Mouse (Mus musculus) midbrain, embryonic 15.5 days (tissue): ENCODE results near the gene Akr7a5. TPM values are rescaled to one million over a fixed set of nuclear protein-coding genes. Genes with fewer than 3 reads are reported as not detected.

ENCODE experiments used
- ATAC-seq: fragments of 200-750 bp; cut with Nextera tagmentation; replicated peaks from 2 replicates; pipeline ENCODE4 v1.8.0; 2017; ENCODE audit warnings: moderate TSS enrichment
- H3K27ac ChIP-seq: fragments of 300-500 bp; sonication (generic); 2 replicates; pipeline ENCODE4 v1.5.1; 2015; ENCODE audit warnings: mild to moderate bottlenecking, inconsistent platforms
- H3K27me3 ChIP-seq: fragments of 300-500 bp; sonication (generic); replicated peaks from 2 replicates; pipeline ENCODE4 v1.6.1; 2015; ENCODE audit warnings: inconsistent platforms
- H3K36me3 ChIP-seq: fragments of 300-500 bp; sonication (generic); replicated peaks from 2 replicates; pipeline ENCODE4 v1.6.1; 2015; ENCODE audit warnings: inconsistent platforms
- H3K4me1 ChIP-seq: fragments of 300-500 bp; sonication (generic); 2 replicates; pipeline ENCODE4 v1.6.1; 2015; ENCODE audit warnings: inconsistent platforms
- H3K4me2 ChIP-seq: fragments of 300-500 bp; sonication (generic); 2 replicates; pipeline ENCODE4 v1.6.1; 2015; ENCODE audit warnings: inconsistent platforms, mild to moderate bottlenecking, moderate library complexity
- H3K4me3 ChIP-seq: fragments of 300-500 bp; sonication (generic); 2 replicates; pipeline ENCODE4 v1.5.1; 2015; ENCODE audit warnings: mild to moderate bottlenecking, inconsistent platforms
- H3K9ac ChIP-seq: fragments of 300-500 bp; sonication (generic); 2 replicates; pipeline ENCODE4 v1.6.1; 2015; ENCODE audit warnings: mild to moderate bottlenecking, inconsistent platforms
- H3K9me3 ChIP-seq: fragments of 300-500 bp; sonication (generic); 2 replicates; pipeline ENCODE4 v1.6.1; 2016; ENCODE audit warnings: inconsistent platforms
- WGBS: fragments of 180-500 bp; shearing (Covaris S2); methylation state at CpG from one replicate; pipeline ENCODE4 v1.1.7; 2015; ENCODE audit warnings: mixed read lengths; 5-methylcytosine and 5-hydroxymethylcytosine counted together
- polyA plus RNA-seq: library from polyadenylated mRNA; unstranded; fragments of >200 nt; fragmentation: Nextera tagmentation; extraction: Ambion mirVana; gene quantifications from 2 replicates; pipeline ENCODE4 v1.2.1, GENCODE M21; 2015

The Akr7a5 gene
- 68.5 and 72.1 TPM in 2 replicates for polyA plus RNA-seq

- Histone ChIP-seq H3K36me3 (no peaks in the 10 kb centered on the region; the same call in 1 of the 2 replicates), H3K4me3 (peak within 1 kb of the TSS; percentile 82), H3K4me1 (peaks cover 28% of the 10 kb centered on the region), H3K27ac (peak within 1 kb of the TSS; percentile 77), H3K9me3 (no peaks in the 10 kb centered on the region), H3K27me3 (no peaks in the 10 kb centered on the region), H3K9ac (peak within 1 kb of the TSS; percentile 84), H3K4me2 (peak within 1 kb of the TSS; percentile 70)
- WGBS, result under 1% methylated on average over 63 of the region's 63 CpGs
- peak; percentile 90 for ATAC-seq
These were observed at the start of gene Akr7a5, which contains the start of gene Pqlc2 for GRCm38 (mm10) chr4:139310171-139310898. Gene Akr7a5 (plus strand): TSS chr4:139310744. Gene Pqlc2 (minus strand): TSS chr4:139310708.

GRCm38 (mm10) chr4:139262981-139263380 lies 47.6 kb upstream of the Akr7a5 start:
- Histone ChIP-seq H3K9me3 (no peaks in the 10 kb centered on the region), H3K4me1 (no peaks in the 10 kb centered on the region), H3K27me3 (no peaks in the 10 kb centered on the region), H3K27ac (no peak overlapping the region), H3K4me3 (no peak overlapping the region), H3K4me2 (no peak overlapping the region), H3K9ac (no peak overlapping the region), H3K36me3 (peaks cover 10% of the 10 kb centered on the region; the same call in 1 of the 2 replicates)
- ATAC-seq, result no peak
- 86% methylated on average over 6 of the region's 6 CpGs for WGBS

GRCm38 (mm10) chr4:139265783-139266499 lies 44.6 kb upstream of the Akr7a5 start:
- Histone ChIP-seq H3K4me1 (no peaks in the 10 kb centered on the region), H3K27me3 (no peaks in the 10 kb centered on the region), H3K27ac (no peak overlapping the region), H3K36me3 (peaks cover 5% of the 10 kb centered on the region; the same call in 1 of the 2 replicates), H3K9ac (no peak overlapping the region), H3K4me3 (no peak overlapping the region), H3K4me2 (no peak overlapping the region), H3K9me3 (no peaks in the 10 kb centered on the region)
- WGBS, result 85% methylated on average over 13 of the region's 13 CpGs
- ATAC-seq, result no peak

GRCm38 (mm10) chr4:139266500-139266865 lies 44.1 kb upstream of the Akr7a5 start:
- H3K27ac ChIP-seq, result no peak overlapping the region
- no peak overlapping the region for H3K4me3 ChIP-seq
- no peak for ATAC-seq
- WGBS, result 78% methylated on average over 7 of the region's 7 CpGs
- H3K9ac ChIP-seq, result no peak overlapping the region
- H3K27me3 ChIP-seq, result no peaks in the 10 kb centered on the region
- no peak overlapping the region for H3K4me2 ChIP-seq
- H3K36me3 ChIP-seq, result peaks cover 5% of the 10 kb centered on the region; the same call in 1 of the 2 replicates
- H3K4me1 ChIP-seq, result no peaks in the 10 kb centered on the region
- H3K9me3 ChIP-seq, result no peaks in the 10 kb centered on the region

- Histone ChIP-seq H3K36me3 (no peaks in the 10 kb centered on the region), H3K27me3 (no peaks in the 10 kb centered on the region), H3K9me3 (no peaks in the 10 kb centered on the region), H3K4me1 (no peaks in the 10 kb centered on the region), H3K4me2 (no peak overlapping the region), H3K9ac (no peak overlapping the region), H3K27ac (no peak overlapping the region), H3K4me3 (no peak overlapping the region)
- 92% methylated on average over 3 of the region's 3 CpGs for WGBS
- ATAC-seq, result no peak
These were observed 43.2 kb upstream of the Akr7a5 start for GRCm38 (mm10) chr4:139267335-139267734.

GRCm38 (mm10) chr4:139268242-139268641 lies 42.3 kb upstream of the Akr7a5 start:
- WGBS, result 88% methylated on average over 1 of the region's 1 CpGs
- ATAC-seq, result no peak
- Histone ChIP-seq H3K4me2 (no peak overlapping the region), H3K4me1 (no peaks in the 10 kb centered on the region), H3K27ac (no peak overlapping the region), H3K4me3 (no peak overlapping the region), H3K27me3 (no peaks in the 10 kb centered on the region), H3K9me3 (no peaks in the 10 kb centered on the region), H3K36me3 (no peaks in the 10 kb centered on the region), H3K9ac (no peak overlapping the region)

GRCm38 (mm10) chr4:139270168-139270567 lies 40.4 kb upstream of the Akr7a5 start:
- H3K4me1 ChIP-seq, result no peaks in the 10 kb centered on the region
- no peak for ATAC-seq
- H3K27me3 ChIP-seq, result no peaks in the 10 kb centered on the region
- H3K36me3 ChIP-seq, result no peaks in the 10 kb centered on the region
- H3K9me3 ChIP-seq, result no peaks in the 10 kb centered on the region
- no peak overlapping the region for H3K4me3 ChIP-seq
- H3K27ac ChIP-seq, result no peak overlapping the region
- H3K9ac ChIP-seq, result no peak overlapping the region
- WGBS, result 90% methylated on average over 3 of the region's 3 CpGs
- no peak overlapping the region for H3K4me2 ChIP-seq

- no peak overlapping the region for H3K27ac ChIP-seq
- no peak overlapping the region for H3K9ac ChIP-seq
- 93% methylated on average over 9 of the region's 9 CpGs for WGBS
- no peak overlapping the region for H3K4me3 ChIP-seq
- no peak for ATAC-seq
- no peaks in the 10 kb centered on the region for H3K4me1 ChIP-seq
- no peaks in the 10 kb centered on the region for H3K36me3 ChIP-seq
- H3K9me3 ChIP-seq, result no peaks in the 10 kb centered on the region
- no peaks in the 10 kb centered on the region for H3K27me3 ChIP-seq
- no peak overlapping the region for H3K4me2 ChIP-seq
These were observed 39.0 kb upstream of the Akr7a5 start for GRCm38 (mm10) chr4:139271562-139271961.

- 94% methylated on average over 10 of the region's 10 CpGs for WGBS
- no peak overlapping the region for H3K4me3 ChIP-seq
- no peak overlapping the region for H3K4me2 ChIP-seq
- no peak for ATAC-seq
- no peaks in the 10 kb centered on the region for H3K27me3 ChIP-seq
- H3K4me1 ChIP-seq, result no peaks in the 10 kb centered on the region
- H3K36me3 ChIP-seq, result no peaks in the 10 kb centered on the region
- no peak overlapping the region for H3K9ac ChIP-seq
- H3K9me3 ChIP-seq, result no peaks in the 10 kb centered on the region
- no peak overlapping the region for H3K27ac ChIP-seq
These were observed 37.4 kb upstream of the Akr7a5 start for GRCm38 (mm10) chr4:139272951-139273680.

GRCm38 (mm10) chr4:139274573-139274972 lies 36.0 kb upstream of the Akr7a5 start:
- Histone ChIP-seq H3K4me1 (no peaks in the 10 kb centered on the region), H3K27ac (no peak overlapping the region), H3K36me3 (no peaks in the 10 kb centered on the region), H3K9me3 (no peaks in the 10 kb centered on the region), H3K9ac (no peak overlapping the region), H3K27me3 (no peaks in the 10 kb centered on the region), H3K4me2 (no peak overlapping the region), H3K4me3 (no peak overlapping the region)
- 93% methylated on average over 7 of the region's 7 CpGs for WGBS
- ATAC-seq, result no peak

- WGBS, result 92% methylated on average over 7 of the region's 7 CpGs
- no peaks in the 10 kb centered on the region for H3K27me3 ChIP-seq
- ATAC-seq, result no peak
These were observed 34.1 kb upstream of the Akr7a5 start for GRCm38 (mm10) chr4:139276411-139276810.

GRCm38 (mm10) chr4:139280530-139280929 lies 30.0 kb upstream of the Akr7a5 start:
- Histone ChIP-seq H3K27ac (no peak overlapping the region), H3K27me3 (no peaks in the 10 kb centered on the region), H3K9ac (no peak overlapping the region), H3K9me3 (no peaks in the 10 kb centered on the region), H3K4me2 (no peak overlapping the region), H3K4me1 (no peaks in the 10 kb centered on the region), H3K4me3 (no peak overlapping the region), H3K36me3 (peaks cover 21% of the 10 kb centered on the region)
- ATAC-seq, result no peak
- whole genome bisulfite sequencing, result 90% methylated on average over 12 of the region's 12 CpGs

More at GRCm38 (mm10) chr4:139276411-139276810, 34.1 kb upstream of the Akr7a5 start:
- H3K36me3 ChIP-seq, result peaks cover 15% of the 10 kb centered on the region
- H3K9me3 ChIP-seq, result no peaks in the 10 kb centered on the region
- no peak overlapping the region for H3K4me3 ChIP-seq
- no peaks in the 10 kb centered on the region for H3K4me1 ChIP-seq
- no peak overlapping the region for H3K9ac ChIP-seq
- H3K4me2 ChIP-seq, result no peak overlapping the region
- H3K27ac ChIP-seq, result no peak overlapping the region
